Mouse (Mus musculus): ENCODE results near the gene Olfr1410.
A peak's percentile ranks its signal among the peaks of the same experiment; 100 is the strongest.

Olfr1410 gene

DNA sequence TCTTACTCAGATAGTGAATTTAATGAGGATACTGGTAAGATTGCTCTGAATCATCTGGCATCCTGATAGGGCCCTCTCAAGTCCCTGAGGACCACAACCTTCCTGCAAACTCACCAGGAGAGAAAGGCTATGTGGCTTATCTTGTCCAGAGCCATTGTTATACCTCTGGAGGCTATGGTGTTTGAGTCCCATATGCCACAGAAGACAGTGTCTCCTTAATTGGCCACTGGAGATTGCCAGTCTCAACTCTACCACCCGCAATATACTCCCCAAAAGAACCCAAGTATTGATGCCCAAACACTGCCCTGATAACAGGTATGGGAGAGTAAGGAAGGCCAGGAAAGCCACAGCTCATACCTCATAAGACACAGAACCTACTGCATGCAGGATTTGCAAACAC lies at the start of gene Olfr1410:
Gene Olfr1410, plus strand, starts transcription at position 301 of the 400 bp plus-strand sequence.
- no peak for DNase-seq (ENCODE audit: low spot score)

DNA sequence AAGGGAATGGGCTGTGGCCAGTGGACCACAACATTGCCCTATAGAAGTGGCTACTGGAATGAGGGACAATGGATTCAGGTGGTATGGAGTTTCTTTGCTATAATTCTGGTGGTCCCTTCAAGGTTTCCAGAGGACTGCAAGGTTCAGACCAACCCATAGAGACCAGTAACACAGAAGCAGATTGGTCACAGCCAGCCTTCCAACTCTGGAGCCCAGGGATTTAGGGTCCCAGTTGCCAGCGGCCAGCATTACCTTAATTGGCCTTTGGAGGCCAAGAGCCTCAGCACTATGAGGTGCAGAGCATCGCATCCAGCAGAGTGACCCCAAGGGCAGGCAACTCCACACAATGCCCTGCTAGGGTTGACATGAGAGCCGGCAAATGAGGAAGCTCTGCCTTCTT lies 34.6 kb upstream of the Olfr1410 start, which contains the start of gene Olfr1413:
Gene Olfr1413, plus strand, starts transcription at position 301 of the 400 bp plus-strand sequence.
- no peak for DNase-seq (ENCODE audit: low spot score)

DNA sequence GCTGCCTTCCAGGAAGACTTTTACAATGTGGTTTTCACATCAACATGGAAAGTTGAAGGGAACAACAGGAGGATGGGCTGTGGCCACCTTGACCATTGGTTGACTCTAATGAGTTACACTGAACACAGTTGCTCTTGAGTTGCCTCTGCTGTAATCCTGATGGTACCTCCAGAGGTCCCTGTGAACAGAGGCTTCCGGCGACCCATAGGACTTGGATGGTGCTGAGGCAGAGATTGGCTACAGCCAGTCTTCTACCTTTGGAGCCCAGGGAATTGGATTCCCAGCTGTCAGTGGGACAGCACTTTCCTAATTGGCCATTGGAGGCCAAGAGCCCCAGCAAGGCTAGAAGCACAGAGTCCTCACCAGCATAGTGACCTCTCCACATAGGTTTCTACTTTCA lies 20.1 kb upstream of the Olfr1410 start, which contains the start of gene Olfr1412:
Gene Olfr1412, plus strand, starts transcription at position 301 of the 400 bp plus-strand sequence.
- DNase-seq (ENCODE audit: low spot score), result no peak

DNA sequence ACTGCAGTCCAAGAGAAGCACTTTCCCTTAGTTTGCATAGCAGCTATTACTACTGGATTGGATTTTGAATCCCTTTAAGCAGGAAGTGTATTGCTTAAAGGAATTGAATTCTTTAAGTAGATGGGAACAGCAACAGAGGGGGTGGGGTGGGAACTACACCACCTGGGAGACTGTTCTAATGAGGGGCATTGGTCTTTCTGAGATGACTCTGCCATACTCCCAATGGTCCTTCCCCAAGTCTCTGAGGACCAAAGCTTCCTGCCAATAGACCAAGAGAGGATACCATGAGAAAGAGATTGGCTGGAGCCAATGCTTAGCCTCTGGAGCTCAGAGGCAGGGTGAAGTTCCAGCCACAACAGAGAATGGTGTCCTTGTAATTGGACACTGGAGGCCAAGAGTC lies 11.5 kb upstream of the Olfr1410 start, which contains the start of gene Olfr1411:
Gene Olfr1411, plus strand, starts transcription at position 301 of the 400 bp plus-strand sequence.
- no peak for DNase-seq (ENCODE audit: low spot score)

DNA sequence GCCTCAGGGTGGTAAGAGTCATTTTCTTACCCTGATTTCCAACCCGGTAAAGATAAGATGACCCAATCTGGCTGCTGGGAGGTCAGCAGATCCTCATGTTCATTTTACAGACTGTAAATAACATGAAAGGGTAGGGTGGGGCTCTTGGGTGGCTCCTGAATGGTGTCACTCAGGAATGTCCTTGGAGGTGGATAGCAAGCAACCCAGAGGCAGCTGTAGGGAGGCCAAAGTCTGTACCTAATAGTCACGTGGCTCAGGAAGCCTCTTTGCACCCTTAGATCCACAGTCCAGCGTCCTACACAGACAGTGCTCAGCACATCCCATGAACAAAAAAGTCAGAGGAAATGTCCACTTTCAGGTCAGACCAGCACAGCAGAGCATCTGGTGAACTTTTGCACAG lies 9.6 kb upstream of the Olfr1410 start:
- no peak for DNase-seq (ENCODE audit: low spot score)

DNA sequence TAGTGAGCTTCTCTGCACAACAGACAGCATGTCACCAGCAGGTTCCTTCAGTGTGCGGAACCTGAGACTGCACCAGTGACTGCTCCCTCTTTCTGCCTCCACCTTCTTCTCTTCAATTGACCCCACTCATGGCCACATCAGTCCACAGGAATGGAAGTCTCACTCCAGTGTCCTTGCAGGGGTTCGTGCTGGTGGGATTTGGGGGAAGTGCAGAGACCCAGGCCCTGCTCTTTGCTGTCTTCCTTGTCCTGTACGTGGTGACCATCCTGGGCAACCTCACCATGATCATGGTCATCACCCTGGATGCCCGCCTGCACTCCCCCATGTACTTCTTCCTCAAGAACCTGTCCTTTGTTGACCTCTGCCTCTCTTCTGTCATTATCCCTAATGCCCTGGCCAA lies 2.1 kb downstream of the Olfr1410 start:
- no peak for DNase-seq (ENCODE audit: low spot score)

DNA sequence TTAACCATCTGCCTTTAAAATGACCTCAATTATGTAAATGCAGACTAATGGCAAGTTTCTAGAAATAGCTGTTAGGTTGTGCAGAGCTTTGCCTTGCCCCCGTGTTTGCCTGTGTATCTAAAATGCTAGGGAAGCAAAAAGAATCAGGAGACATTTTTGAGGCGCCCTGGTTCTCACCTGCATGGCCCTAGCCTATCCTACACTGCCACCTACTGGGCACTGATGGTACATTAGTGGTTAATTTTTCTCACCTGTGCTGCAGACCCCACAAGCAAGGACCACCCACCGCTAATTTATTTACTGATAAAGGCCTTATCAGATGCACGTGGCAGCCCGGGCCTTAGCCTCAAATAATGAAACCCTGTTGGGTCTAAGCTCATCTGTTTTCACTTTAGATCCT lies 5.4 kb downstream of the Olfr1410 start:
- DNase-seq (ENCODE audit: low spot score), result peak; percentile 75

DNA sequence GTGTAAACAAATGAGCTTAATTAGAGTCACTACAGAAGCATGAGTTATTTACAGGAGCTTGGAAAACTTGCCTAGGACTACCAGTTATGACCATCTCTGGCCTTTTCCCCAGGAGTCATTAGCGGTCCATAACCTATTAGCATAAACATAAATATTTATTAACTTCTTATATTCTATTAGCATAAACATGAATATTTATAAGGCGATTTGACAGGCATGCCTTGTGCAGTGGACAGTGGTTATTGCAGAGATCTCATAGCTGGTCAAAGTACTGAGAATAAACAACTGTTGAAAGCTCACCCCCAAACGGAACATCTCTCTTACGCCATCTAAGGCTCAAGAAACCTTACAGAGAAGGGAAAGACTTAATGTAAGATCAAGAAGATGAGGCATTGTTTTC lies 7.6 kb downstream of the Olfr1410 start:
- no peak for DNase-seq (ENCODE audit: low spot score)

DNA sequence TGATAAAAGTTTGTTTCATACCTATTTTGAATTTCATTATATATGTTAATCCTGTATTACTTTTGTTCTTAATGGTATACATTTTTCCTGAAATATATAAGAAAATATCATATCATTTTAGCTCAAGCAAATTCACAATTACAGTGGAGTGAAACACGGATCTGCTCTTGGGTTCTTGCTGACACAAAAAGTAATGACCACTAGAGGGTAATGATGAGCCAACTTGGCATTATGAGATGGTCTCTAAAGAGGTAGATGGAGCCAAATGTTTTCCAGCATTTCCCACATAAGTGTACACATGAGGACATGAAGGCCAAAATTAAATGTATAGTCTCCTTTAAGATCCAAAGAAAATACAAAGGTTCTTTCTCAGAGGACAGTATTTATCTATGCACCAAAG lies 8.9 kb downstream of the Olfr1410 start:
- peak; percentile 55 for DNase-seq (ENCODE audit: low spot score)

DNA sequence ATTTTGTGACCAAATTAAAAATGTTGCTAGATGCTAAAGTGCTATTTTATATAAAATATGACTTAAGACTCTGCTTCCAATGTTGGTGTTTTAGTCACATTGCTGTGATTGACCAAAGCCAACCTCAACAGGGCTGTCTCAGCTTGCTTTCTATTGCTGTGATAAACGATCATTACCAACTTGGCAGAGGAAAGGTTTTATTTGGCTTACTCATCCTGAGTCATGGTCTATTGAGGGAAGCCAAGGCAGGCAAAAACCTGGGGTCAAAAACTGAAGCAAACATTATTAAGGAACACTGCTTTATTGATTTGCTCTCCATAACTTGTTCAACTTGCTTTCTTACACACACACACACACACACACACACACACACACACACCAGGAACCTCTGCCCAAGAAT lies 10.5 kb downstream of the Olfr1410 start:
- no peak for DNase-seq (ENCODE audit: low spot score)

DNA sequence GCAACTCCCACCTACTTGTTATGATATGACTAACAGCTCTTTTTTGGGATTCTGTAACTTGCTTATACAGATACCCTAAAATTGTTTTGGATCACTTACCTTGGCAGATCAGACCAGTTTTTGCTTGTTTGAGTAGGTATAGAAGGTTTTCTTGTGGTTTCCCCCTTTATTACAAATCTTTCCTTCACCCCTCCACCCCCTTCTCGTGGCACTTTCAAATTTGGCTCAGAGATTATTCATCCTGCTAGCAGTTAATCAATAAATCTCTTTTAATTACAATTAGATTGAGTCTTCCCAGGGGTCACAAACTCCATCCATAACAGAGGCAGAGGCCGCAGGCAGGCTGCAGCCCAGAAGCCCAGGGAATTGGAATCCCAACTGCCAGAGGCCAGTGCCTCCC lies 11.9 kb downstream of the Olfr1410 start, which contains the start of gene Olfr12:
Gene Olfr12, plus strand, starts transcription at position 301 of the 400 bp plus-strand sequence.
- DNase-seq (ENCODE audit: low spot score), result no peak

DNA sequence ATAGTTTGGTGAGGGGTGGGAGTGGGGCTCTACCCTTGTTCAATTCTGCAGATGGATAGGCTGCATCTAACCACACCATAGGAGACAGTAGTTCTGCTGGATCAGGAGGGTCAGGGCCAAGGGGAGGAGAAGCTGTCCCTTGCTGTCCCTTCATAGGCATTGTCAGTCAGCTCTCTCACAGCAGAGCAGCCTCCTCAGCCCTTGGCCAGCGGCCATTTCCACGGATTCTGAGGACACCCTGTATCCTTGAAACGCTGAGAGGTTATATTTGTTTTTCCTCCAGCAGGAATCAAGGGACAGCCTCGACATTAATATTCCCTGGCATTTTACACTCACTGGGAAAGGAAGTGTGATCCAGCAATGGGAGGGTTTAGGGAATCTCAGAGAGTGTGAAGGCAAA lies 12.8 kb downstream of the Olfr1410 start:
- no peak for DNase-seq (ENCODE audit: low spot score)

DNA sequence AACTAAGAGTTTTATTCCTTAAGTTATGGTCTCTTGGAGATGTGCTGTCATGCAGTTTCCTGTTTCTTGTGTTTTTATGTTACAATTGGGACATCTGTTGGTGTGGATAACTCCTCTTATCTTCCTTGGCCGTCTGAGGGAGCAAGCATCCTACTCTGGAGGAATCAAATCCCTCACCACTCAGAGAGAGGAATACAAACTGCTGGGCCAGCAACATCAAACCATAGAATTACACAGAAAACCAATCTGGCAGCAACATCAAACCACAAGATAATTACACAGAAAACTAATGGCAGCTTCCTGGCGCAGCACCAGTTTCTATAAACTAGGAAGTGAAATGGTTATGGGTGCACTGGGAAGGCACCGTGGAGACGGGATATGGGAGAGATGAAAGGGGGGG lies 22.6 kb downstream of the Olfr1410 start:
- DNase-seq (ENCODE audit: low spot score), result no peak

DNA sequence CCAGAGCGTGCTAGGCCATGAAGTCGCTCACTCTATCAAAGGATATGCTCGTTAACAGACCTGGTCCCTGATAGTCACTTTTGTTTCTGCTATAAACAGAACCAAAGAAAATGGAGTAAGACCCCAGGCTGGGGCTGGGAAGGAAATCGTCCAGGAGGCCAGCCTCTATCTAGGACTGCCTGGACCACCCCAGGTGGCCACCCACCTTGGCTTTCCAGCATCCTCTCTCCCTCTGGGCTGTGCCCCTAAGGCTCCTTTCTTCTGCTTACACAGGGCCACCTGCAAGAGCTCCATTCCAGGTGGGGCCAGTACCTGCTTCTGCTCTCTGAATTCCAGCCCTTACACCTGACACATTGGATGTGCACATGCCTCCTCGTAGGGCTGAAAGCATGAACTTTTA lies 26.6 kb downstream of the Olfr1410 start:
- DNase-seq (ENCODE audit: low spot score), result no peak

DNA sequence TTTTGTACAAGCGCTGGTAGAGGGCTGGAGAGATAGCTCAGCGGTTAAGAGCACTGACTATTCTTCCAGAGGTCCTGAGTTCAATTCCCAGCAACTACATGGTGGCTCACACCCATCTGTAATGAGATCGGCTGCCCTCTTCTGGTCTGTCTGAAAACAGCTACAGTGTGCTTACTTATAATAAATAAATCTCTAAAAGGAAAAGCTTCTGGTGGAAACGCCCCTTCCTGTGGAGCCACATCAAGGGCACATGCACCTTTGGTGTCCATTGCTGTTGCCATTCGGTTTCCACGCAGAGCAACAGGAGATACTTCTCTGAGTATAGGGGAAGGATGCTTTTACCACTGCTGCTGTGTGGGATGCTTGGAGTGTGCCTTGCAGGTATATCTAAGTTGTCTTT lies 27.4 kb downstream of the Olfr1410 start:
- no peak for DNase-seq (ENCODE audit: low spot score)

DNA sequence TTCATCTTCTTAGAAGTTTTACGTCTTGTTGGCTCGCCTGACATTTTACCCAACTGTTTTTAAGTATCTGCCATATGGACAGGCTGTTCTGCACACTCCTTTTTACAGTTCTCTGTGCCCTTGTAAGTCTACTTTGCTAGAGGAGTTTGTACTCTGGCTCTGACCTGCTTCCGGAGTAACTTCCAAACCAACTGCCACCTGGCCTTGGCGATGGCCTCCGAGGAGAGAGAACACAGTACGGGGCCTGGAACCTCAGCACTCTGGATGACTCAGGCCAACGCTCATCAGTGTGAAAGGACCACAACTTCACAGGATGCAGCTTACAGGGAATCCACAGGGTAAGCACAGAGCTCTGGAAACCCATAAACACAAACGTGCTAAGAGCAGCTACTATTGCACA lies 28.1 kb downstream of the Olfr1410 start:
- DNase-seq (ENCODE audit: low spot score), result no peak

DNA sequence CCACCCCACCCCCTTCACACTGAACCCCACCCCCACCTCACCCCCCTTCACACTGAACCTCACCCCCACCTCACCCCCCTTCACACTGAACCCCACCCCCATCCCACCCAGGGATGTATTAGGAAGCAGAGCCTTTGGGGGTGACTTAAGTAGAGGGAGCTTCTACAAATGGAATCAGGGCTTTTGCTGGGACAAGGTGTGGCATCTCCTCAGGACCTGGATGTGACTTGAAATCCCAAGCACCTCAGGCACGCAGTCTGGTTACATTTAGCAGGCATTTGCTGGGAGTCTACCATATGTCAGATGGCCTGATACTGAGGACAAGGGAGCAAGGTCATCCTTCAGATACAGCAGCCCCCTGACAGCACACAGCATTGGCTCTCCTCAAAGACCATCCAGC lies 29.0 kb downstream of the Olfr1410 start:
- DNase-seq (ENCODE audit: low spot score), result no peak

DNA sequence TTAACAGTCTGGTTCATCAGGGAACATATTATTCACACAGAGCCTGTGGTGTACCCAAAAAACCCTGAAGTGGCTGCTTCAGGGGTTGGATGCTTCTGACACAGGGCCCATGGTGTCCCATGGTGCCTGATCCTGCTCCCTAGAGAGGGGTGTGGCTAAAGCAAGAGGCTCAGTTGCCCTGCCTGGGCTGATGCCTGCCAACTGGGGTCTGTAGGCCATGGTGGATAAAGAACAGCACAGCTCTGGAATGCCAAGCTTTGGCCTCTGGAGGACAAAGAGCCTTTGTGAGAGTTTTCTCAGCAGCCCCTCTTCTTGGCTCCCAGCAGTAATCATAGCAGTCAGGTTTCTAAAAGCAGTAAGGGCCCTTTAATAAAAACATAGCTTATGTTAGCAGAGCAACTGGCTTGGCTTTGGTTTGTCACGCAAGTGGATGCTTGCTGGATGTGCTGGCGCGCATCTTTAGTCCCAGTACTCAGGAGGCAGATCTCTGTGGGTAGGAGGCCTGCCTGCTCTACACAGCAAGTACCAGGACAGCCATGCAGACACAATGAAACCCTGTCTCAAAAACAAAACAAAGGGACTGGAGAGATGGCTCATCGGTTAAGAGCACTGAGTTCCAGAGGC lies 29.5 kb downstream of the Olfr1410 start:
- peak; percentile 24 for DNase-seq (ENCODE audit: low spot score)

DNA sequence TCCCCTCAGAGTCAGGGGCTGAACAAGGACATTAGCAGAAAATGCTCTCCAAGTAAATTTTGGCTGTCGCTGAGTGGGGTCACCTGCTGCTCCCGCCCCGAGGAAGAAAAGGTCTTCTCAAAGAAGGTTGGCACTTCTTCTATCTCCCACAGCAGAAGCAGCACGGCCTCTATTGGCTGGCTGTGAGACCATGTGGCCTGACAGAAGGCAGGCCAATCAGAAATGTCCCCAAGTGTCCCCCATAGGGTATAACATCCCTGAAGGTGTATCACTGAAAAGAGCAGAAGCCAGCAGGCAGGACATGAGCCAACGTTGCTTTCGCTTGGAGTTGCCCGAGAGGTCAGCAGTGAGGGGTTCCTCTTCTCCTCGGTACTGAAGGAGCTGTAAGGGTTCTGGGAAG lies 30.4 kb downstream of the Olfr1410 start:
- DNase-seq (ENCODE audit: low spot score), result no peak

DNA sequence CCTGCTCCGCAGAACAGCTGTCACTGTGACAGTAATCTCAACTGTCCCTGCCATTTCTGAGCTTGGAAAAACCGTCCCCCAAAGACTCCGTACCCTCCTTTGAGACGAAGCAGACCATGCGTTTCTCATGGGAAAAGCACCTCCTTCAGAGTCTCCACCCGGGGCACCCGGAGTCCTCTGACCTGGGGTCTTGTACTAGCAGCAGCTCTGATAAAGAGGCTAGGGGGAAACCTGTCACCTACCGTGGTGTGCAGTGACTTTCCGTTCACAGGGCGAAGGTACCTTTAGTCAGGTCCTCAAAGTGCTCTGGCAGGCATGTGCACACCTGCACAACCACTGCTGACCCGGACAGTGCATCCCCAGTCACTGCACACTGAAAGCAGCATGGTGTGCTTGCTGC lies 31.1 kb downstream of the Olfr1410 start:
- no peak for DNase-seq (ENCODE audit: low spot score)

DNA sequence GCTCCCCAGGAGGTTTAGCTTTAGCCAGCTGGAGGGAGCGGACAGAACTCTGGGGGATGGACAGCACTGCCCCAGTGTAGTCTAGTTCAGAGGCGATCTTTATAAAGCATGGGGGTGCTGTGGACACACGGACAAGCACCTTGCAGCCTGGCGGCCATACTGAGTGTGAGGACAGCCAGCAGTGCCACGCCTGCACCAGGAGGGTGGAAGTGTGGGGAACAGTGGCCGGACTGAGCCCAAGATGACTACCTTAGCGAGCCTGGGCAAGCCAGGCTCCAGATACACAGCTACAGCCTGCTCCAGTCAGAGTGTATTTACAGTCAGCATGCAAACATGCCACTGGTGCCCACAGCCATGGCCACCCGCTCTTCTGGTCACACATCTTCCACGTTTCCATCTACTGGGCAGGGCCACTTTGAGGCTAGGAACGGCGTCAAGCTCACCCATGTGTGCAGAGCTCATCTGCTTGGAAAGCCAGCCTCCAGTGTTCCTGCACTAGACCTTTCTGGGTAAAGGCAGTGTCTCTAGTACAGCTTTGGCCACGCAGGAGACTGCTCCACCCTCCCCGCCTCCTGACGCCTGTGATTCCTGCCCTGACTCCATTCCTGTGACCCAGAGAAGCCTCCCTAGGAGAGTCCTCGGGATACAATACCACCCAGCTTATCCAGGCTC lies 32.1 kb downstream of the Olfr1410 start:
- DNase-seq (ENCODE audit: low spot score), result no peak

DNA sequence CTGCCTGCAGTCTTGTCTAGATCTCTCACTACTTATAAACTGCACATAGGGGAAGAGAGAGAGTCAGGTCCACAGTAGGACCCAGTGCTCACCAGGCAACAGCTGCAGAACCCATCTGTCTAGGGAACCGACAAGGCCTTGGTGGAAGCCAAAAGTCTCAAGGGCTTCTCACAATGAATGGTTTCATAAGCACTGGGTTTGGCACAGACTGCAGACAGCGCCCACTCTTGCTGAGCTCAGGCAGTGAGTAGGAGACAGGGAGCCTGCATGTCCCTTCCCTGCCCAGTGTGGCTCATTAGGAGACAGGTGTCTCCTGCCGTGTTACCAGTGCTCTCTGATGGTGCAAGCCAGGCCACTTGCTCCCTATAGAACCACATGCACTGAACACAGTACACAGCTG lies 32.6 kb downstream of the Olfr1410 start:
- no peak for DNase-seq (ENCODE audit: low spot score)

DNA sequence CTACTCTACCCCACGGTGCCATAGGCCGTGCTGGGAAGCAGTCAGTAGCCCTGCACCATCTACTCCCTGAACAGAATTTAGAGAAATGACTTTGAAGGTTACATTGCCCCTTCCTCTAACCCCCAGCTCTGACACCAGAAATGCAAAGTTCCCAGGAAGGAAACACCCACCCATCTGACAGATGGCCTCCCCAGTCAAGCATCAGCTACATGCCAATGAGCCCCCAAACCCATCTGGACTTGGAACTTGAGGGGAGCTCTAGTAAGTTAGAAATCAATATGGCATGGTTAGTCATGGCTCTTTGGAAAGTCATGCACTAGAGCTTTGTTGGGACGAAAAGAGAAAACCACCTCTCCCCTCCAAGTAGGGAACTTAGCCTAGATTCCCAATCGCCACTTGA lies 33.2 kb downstream of the Olfr1410 start:
- no peak for DNase-seq (ENCODE audit: low spot score)

DNA sequence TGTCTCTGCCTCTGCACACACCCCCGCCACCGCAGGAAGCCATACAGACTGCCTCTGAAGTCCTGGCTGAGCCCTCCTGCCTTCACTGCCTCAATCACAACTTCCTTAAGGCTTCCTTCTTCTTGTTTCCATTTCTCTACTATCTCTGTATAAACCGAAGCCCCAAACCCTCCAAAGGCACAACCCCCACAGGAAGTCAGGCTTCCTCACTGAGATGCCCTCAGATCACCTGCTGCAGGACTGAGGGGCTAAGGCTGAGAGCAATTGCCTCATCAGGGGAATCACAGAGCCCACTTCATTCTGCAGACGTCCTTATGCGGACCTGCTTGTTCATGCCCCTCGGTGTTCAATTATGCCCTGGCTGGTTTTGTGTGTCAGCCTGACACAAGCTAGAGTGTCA lies 34.8 kb downstream of the Olfr1410 start:
- DNase-seq (ENCODE audit: low spot score), result no peak

Data from embryo, embryonic 10.5 days (tissue).